ENCODE assay signal across 22 mouse cellular contexts in genomic region chr4:62484928-62485327, GRCm38 (mm10). TPM values are rescaled to one million over a fixed set of nuclear protein-coding genes. Genes with fewer than 3 reads are reported as not detected.
A peak's percentile ranks its signal among the peaks of the same experiment; 100 is the strongest.
DNase-seq lines count a peak whose midpoint lies in the region; ATAC-seq and TF ChIP-seq lines count a peak whose summit lies in the region.
"Had no signal": no experiment of that assay in that cellular context is flagged by ENCODE, and none has a peak within 500 bp of the region (broad histone marks: within the 10 kb centered on the region; RNA-seq: fewer than 3 reads in every experiment).

No protein-coding gene starts in this region.

- WGBS in thymus, adult 2 months, result 40% methylated on average over 3 of the region's 3 CpGs
- 44% methylated on average over 3 of the region's 3 CpGs for WGBS in small intestine, adult 2 months

- no peak for TF ChIP-seq CTCF in thymus, adult 2 months (IDR thresholded peaks at IDR 0.05; ENCODE audit: borderline replicate concordance, control insufficient read depth, extremely low read depth, insufficient read depth, low read length, poor library complexity)
- no peak for TF ChIP-seq CTCF in small intestine, adult 2 months (IDR thresholded peaks at IDR 0.05; ENCODE audit: extremely low read depth, insufficient read length, insufficient replicate concordance, low read depth, low read length)

- H3K4me1 ChIP-seq in thymus, adult 2 months (replicated peaks; ENCODE audit: control insufficient read depth, insufficient read depth, low read length), result peaks cover 13% of the 10 kb centered on the region
- H3K4me1 ChIP-seq in small intestine, adult 2 months (ENCODE audit: control insufficient read depth, insufficient read depth, insufficient read length, low read length), result peaks cover 12% of the 10 kb centered on the region; the same call in 1 of the 2 replicates

- no peaks in the 10 kb centered on the region for H3K27me3 ChIP-seq in thymus, adult 2 months (ENCODE audit: control insufficient read depth, insufficient read depth, low read length)
- H3K27me3 ChIP-seq in small intestine, adult 2 months (ENCODE audit: control insufficient read depth, insufficient read depth, low read length), result no peaks in the 10 kb centered on the region
- H3K27me3 ChIP-seq: embryonic facial prominence, embryonic 15.5 days; heart, embryonic 15.5 days had no signal

- H3K36me3 ChIP-seq in thymus, adult 2 months (ENCODE audit: control insufficient read depth, insufficient read depth, low read length), result no peaks in the 10 kb centered on the region
- peaks cover 24% of the 10 kb centered on the region for H3K36me3 ChIP-seq in small intestine, adult 2 months (ENCODE audit: control insufficient read depth, insufficient read depth, low read length)
- H3K36me3 ChIP-seq: embryonic facial prominence, embryonic 15.5 days; forebrain, embryonic 10.5 days; heart, embryonic 15.5 days; limb, embryonic 12.5 days had no signal

- TF ChIP-seq POLR2A in thymus, adult 2 months (IDR thresholded peaks at IDR 0.05; ENCODE audit: control insufficient read depth, extremely low read depth, insufficient read depth, low read length, poor library complexity), result no peak
- TF ChIP-seq POLR2A in small intestine, adult 2 months (IDR thresholded peaks at IDR 0.05; ENCODE audit: low read depth, low read length), result no peak

- peak overlapping the region; percentile 42; the same call in 1 of the 2 replicates for H3K27ac ChIP-seq in thymus, adult 2 months (ENCODE audit: control insufficient read depth, insufficient read depth, low read length)
- peak overlapping the region; percentile 61 for H3K27ac ChIP-seq in small intestine, adult 2 months (ENCODE audit: insufficient read depth, low read depth, low read length)
- H3K27ac ChIP-seq: embryonic facial prominence, embryonic 15.5 days; forebrain, embryonic 10.5 days; heart, embryonic 15.5 days; limb, embryonic 12.5 days had no signal

- peak; percentile 22; the same call in 1 of the 2 replicates for ATAC-seq in common myeloid progenitor, adult 5-6 weeks (replicated peaks; ENCODE audit: low read depth, poor library complexity, severe bottlenecking)
- ATAC-seq: forebrain, postnatal 0 days; hindbrain, embryonic 16.5 days had no signal

- no peak overlapping the region for H3K4me3 ChIP-seq in thymus, adult 2 months (ENCODE audit: control insufficient read depth, insufficient read depth, low read length)
- H3K4me3 ChIP-seq in small intestine, adult 2 months (ENCODE audit: low read depth, low read length), result no peak overlapping the region
- H3K4me3 ChIP-seq: embryonic facial prominence, embryonic 15.5 days; forebrain, embryonic 10.5 days; heart, embryonic 15.5 days; limb, embryonic 12.5 days had no signal

- DNase-seq in thymus, adult 2 months, result no peak
- no peak for DNase-seq in thymus, adult 18-20 months
- DNase-seq in layer of hippocampus, postnatal 36 days, result no peak
- no peak for DNase-seq in retina, embryonic 14.5 days (ENCODE audit: low spot score)
- no peak for DNase-seq in kidney, postnatal 36 days
- DNase-seq: cerebellum, adult 11-12 months; cerebellum, postnatal 14 days; embryo, embryonic 11 days; forebrain, postnatal 0 days; heart, postnatal 4 days; kidney, adult 8-10 months; kidney, postnatal 14 days; right cerebral cortex, postnatal 25 days had no signal

RNA-seq across cellular contexts. Expression of gene Bspry, which starts 5.1 kb away (rescaled TPM):
- 19.7 and 19.8 TPM in 2 replicates for polyA plus RNA-seq in thymus, adult 2 months (2012; rRNA removed)
- total RNA-seq in common myeloid progenitor, adult 5-6 weeks (2017), result 0.27 TPM in 1 of 2 replicates, not detected in the other
- polyA plus RNA-seq in small intestine, adult 2 months (2012; rRNA removed), result 38.3 and 104 TPM in 2 replicates
- under 1 TPM; 0.52 to 0.73 TPM for total RNA-seq in layer of hippocampus, postnatal 36 days (2021)
- total RNA-seq: gastrocnemius, adult 18-20 months; heart, postnatal 4 days had no signal

RNA-seq across cellular contexts. Expression of gene Wdr31, which starts 14.2 kb away (rescaled TPM):
- polyA plus RNA-seq in thymus, adult 2 months (2012; rRNA removed), result 1.6 and 1.9 TPM in 2 replicates
- total RNA-seq in common myeloid progenitor, adult 5-6 weeks (2017), result 0.39 and 0.82 TPM in 2 replicates
- polyA plus RNA-seq in small intestine, adult 2 months (2012; rRNA removed), result 0.43 and 0.62 TPM in 2 replicates
- 1 to 10 TPM; 7.8 to 8.6 TPM for total RNA-seq in layer of hippocampus, postnatal 36 days (2021)

RNA-seq across cellular contexts. Expression of gene Hdhd3, which starts 18.3 kb away (rescaled TPM):
- polyA plus RNA-seq in thymus, adult 2 months (2012; rRNA removed), result 4.5 and 7.0 TPM in 2 replicates
- 4.3 TPM in 1 of 2 replicates, not detected in the other for total RNA-seq in common myeloid progenitor, adult 5-6 weeks (2017)
- 63.6 and 68.4 TPM in 2 replicates for polyA plus RNA-seq in small intestine, adult 2 months (2012; rRNA removed)
- total RNA-seq in layer of hippocampus, postnatal 36 days (2021), result 10 to 100 TPM; 10.4 to 10.5 TPM
- total RNA-seq: neutrophil, adult 5-6 weeks had no signal

RNA-seq across cellular contexts. Expression of gene Alad, which starts 34.8 kb away (rescaled TPM):
- 56.2 and 75.9 TPM in 2 replicates for polyA plus RNA-seq in thymus, adult 2 months (2012; rRNA removed)
- total RNA-seq in common myeloid progenitor, adult 5-6 weeks (2017), result 38.6 and 54.8 TPM in 2 replicates
- 110 and 142 TPM in 2 replicates for polyA plus RNA-seq in small intestine, adult 2 months (2012; rRNA removed)
- 10 to 100 TPM; 24.3 to 28.8 TPM for total RNA-seq in layer of hippocampus, postnatal 36 days (2021)

RNA-seq across cellular contexts. Expression of gene Pole3, which starts 39.9 kb away (rescaled TPM):
- 18.0 and 20.9 TPM in 2 replicates for polyA plus RNA-seq in thymus, adult 2 months (2012; rRNA removed)
- 84.0 and 97.3 TPM in 2 replicates for total RNA-seq in common myeloid progenitor, adult 5-6 weeks (2017)
- polyA plus RNA-seq in small intestine, adult 2 months (2012; rRNA removed), result 5.6 and 8.9 TPM in 2 replicates
- 10 to 100 TPM; 22.2 to 23.7 TPM for total RNA-seq in layer of hippocampus, postnatal 36 days (2021)
